Mouse (Mus musculus) forelimb bud, embryonic 11.5 days (tissue): ENCODE results near the gene Sdhc.
A peak's percentile ranks its signal among the peaks of the same experiment; 100 is the strongest.
"Not testable (repeated sequence)": the region's sequence is repeated elsewhere in the genome, so short reads cannot be mapped to it uniquely, and the experiment has no call there.

ENCODE experiments used
- DNase-seq: peaks from one replicate; pipeline ENCODE4 v3.0.0-alpha.2; 2012; ENCODE audit warnings: low read depth, low spot score

Gene Sdhc

DNA sequence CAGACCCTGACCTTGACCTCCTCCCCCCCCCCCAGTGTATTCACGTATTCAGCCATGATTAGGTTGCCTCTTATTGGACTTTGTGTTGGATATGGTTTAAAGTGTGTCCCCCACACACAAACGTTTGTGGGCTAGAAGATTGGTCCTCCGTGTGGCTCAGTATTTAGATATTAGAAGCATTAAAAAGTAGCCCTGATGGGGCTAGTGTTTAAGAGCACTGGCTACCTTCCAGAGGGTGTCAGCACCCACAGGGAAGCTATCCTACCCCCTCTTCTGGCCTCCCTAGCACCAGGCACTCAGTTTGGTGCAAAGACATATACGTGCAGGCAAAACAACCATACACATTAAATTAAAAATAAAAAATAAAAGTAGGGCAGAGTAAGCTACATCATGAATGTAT is 37.4 kb downstream of the Sdhc start:
- DNase-seq: no peak

GRCm38 (mm10) chr1:171111781-171112575 is 38.4 kb downstream of the Sdhc start:
- peak; percentile 61 for DNase-seq

- peak; percentile 93 for DNase-seq
Measured at GRCm38 (mm10) chr1:171111020-171111780, 39.2 kb downstream of the Sdhc start.

DNA sequence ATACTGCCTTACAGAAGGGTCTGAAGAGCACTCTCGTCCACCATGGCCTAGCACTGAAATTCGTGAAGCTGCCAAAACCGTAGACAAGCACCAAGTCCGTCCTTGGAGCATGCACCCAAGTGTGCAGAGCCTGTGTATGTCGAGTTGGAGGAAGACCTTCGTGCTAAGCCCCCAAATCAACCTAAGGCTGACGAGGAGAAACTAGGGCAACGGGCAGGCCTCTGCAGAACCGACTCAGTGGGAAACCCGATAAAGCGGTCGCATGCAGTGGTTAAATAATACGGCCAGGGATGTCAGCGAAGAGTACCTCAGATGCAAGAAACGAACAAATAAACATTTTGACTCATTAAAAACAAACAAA is 39.8 kb downstream of the Sdhc start:
- no peak for DNase-seq

GRCm38 (mm10) chr1:171109620-171110019 is 40.8 kb downstream of the Sdhc start:
- DNase-seq: no peak

- DNase-seq: no peak
Measured at GRCm38 (mm10) chr1:171105226-171105625, 45.2 kb downstream of the Sdhc start.

DNA sequence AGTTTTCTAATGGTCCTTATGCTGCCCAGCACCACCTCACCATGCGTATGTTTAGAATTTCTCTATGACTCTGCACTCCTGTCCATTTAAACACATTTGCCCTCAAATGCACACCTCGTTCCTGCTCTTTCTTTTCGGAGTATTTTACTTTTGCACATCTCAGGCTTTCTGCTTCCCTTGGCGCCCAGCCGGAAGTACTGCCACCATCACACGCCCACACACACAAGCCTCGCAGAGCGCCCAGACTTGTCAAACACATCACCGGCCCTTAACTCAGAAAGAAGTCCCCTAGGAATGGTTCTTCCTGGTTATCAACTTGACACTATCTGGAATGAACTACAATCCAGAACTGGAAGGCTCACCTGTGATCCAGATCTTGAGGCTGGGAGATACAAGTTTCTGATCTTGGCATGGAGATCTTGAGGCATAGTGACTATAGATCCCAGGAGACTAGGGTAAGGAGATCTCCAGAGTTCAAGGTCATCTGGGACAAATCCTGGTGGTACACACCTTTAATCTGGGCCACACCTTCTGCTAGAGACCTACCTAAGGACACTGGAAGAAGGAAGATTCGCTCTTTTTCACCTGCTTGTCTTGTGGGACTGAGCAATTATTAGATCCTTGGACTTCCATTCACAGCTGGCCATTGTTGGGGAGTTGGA is 47.1 kb downstream of the Sdhc start:
- DNase-seq: no peak

- peak; percentile 86 for DNase-seq
Measured at GRCm38 (mm10) chr1:171102547-171103177, 47.7 kb downstream of the Sdhc start.

GRCm38 (mm10) chr1:171101733-171102546 is 48.5 kb downstream of the Sdhc start:
- DNase-seq: peak; percentile 87

GRCm38 (mm10) chr1:171101033-171101432 is 49.4 kb downstream of the Sdhc start:
- DNase-seq: no peak

DNA sequence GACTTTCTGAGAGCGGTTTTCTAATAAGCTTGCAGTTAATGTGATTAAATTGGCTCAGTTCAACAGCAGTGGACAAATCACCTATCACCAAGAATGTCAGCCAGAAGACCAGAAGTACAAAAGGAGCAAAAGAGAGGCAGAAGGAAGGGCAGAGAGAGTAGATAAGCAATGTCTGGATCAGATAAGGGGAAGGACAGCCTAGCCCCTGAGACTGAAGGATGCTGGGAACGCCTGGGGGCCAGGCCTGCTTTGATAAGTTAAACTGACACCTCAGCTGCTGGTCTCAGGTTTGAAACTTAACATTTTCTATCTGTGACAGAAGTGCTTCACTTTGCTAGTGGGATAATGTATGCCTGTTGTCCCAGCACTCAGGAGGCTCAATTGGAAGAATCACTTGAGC is 52.8 kb downstream of the Sdhc start:
- no peak for DNase-seq

DNA sequence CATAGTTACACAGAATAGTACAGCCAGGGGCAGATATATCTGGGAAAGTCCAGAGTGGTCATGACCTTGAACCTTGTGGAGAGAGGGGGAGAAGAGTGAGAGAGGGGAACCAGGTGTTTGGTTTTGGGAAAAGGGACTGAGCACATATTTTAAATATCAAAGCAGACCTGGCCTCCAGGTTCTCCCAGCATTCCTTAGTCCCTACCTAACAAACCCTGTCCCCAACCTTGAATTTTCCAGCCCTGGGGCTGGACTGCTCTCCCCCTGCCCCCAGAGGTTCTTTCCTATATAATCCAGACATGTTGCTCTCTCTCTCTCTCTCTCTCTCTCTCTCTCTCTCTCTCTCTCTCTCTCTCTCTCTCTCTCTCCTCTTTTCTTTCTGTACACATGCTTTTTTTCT is 53.3 kb downstream of the Sdhc start:
- no peak for DNase-seq

GRCm38 (mm10) chr1:171096110-171096964 is 54.1 kb downstream of the Sdhc start:
- DNase-seq: no peak

- no peak for DNase-seq
Measured at GRCm38 (mm10) chr1:171094424-171094823, 56.0 kb downstream of the Sdhc start.

DNA sequence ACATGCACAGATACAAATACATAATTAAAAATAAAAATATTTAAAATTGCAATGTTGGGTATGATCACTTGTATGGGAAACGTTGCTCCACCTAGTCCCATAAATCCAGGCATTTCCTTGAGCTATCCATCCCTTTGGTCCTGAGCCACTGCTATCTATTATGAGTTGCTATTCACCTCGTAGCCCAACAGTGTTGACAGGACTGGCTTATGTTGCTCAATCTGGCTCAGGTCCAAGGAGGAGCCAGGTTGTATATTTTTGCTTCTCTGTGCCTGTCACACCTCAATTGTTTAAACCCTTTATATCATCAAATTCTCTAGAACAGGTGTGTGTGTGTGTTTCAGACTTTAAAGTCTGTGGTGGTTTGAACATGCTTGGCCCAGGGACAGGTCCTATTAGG is 59.6 kb downstream of the Sdhc start:
- no peak for DNase-seq

GRCm38 (mm10) chr1:171089891-171090290 is 60.5 kb downstream of the Sdhc start:
- DNase-seq: no peak

DNA sequence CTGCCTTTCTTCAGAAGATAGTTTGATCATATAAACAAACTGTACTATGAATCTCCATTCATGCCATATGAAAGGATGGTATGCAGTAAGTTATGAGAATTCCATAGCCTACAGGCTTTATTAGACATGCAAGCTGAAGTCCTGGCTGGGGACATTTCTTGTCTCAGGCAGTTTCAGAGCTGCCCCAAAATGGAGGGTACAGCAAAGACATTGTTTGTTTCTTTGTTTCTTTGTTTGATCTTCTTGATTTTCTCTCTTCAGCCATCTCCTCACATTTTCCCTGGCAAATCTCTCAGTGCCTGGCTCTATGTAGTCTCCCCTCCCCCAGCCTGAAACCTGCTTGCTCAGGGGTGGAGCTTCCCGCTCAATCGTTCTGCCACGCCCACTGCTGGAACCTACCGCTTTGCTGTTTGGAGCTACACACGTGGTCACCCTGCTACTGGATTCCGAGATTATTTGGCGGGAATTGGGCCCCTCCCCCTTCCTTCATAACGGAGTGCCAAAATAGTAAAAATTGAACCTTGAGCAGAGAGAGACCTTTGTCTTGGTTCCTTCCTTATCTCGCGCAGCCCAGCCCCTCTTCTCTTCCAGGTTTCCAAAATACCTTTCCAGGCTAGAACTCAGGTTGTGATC is 62.0 kb downstream of the Sdhc start:
- not testable (repeated sequence) for DNase-seq

DNA sequence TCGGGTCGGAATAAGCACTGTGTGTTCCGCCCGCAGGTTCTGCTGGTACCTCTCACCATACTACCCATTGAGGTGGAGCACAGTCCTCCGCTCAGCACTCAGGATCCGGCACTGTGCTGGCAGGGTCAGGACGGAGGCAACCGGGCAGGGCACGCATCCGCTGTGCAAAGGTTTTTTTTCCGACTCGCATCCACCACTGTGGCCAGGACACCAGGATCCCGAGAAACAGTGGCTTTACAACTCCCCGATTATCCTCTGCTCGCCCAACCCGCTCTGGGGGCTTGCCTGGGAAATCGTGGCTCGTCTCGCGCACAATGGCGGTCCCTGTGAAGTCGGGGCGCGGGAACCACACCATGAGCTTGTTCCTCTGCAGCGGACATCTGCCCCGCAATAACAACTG is 64.7 kb downstream of the Sdhc start:
- DNase-seq: no peak

- DNase-seq: not testable (repeated sequence)
Measured at GRCm38 (mm10) chr1:171081512-171082231, 68.7 kb downstream of the Sdhc start.
